Mouse (Mus musculus) hindbrain, postnatal 0 days (tissue): Measurements from ENCODE around the gene Fbln2. TPM values are rescaled to one million over a fixed set of nuclear protein-coding genes. Genes with fewer than 3 reads are reported as not detected.

Experiments
- ATAC-seq: fragments of 200-750 bp; cut with Nextera tagmentation; 2 replicates; pipeline ENCODE4 v1.8.0; 2017; ENCODE audit warnings: mild to moderate bottlenecking, moderate TSS enrichment, moderate library complexity
- DNase-seq: peaks from one replicate; pipeline ENCODE4 v3.0.0-alpha.2; 2015; ENCODE audit warnings: low spot score
- H3K27ac ChIP-seq: fragments of 300-500 bp; sonication (generic); 2 replicates; pipeline ENCODE4 v1.5.1; 2014; ENCODE audit warnings: mild to moderate bottlenecking
- H3K27me3 ChIP-seq: fragments of 300-500 bp; sonication (generic); 2 replicates; pipeline ENCODE4 v1.6.1; 2014; ENCODE audit warnings: low read length, mixed read lengths; ENCODE audit not compliant: insufficient read depth
- H3K36me3 ChIP-seq: fragments of 300-500 bp; sonication (generic); 2 replicates; pipeline ENCODE4 v1.6.1; 2014; ENCODE audit warnings: low read length, mixed read lengths; ENCODE audit not compliant: insufficient read depth
- H3K4me1 ChIP-seq: fragments of 300-500 bp; sonication (generic); 2 replicates; pipeline ENCODE4 v1.6.1; 2014; ENCODE audit warnings: antibody characterized with exemption, low read length, mixed read lengths; ENCODE audit not compliant: insufficient read depth
- H3K4me2 ChIP-seq: fragments of 300-500 bp; sonication (generic); 2 replicates; pipeline ENCODE4 v1.6.1; 2014; ENCODE audit warnings: low read depth, mild to moderate bottlenecking, low read length, moderate library complexity, mixed read lengths
- H3K4me3 ChIP-seq: fragments of 300-500 bp; sonication (generic); 2 replicates; pipeline ENCODE4 v1.5.1; 2014; ENCODE audit warnings: low read length
- H3K9ac ChIP-seq: fragments of 300-500 bp; sonication (generic); replicated peaks from 2 replicates; pipeline ENCODE4 v1.6.1; 2014; ENCODE audit warnings: mild to moderate bottlenecking, low read length, moderate library complexity, mixed read lengths
- H3K9me3 ChIP-seq: fragments of 300-500 bp; sonication (generic); 2 replicates; pipeline ENCODE4 v1.6.1; 2016; ENCODE audit warnings: low read length, mixed read lengths
- CTCF ChIP-seq: IDR thresholded peaks from 2 replicates; pipeline ENCODE4 v1.5.1; 2016; ENCODE audit warnings: antibody characterized with exemption, control low read depth, low read depth
- WGBS: fragments of 180-500 bp; shearing (Covaris S2); extraction: QIAGEN DNeasy Blood & Tissue Kit; methylation state at CpG from one replicate; pipeline ENCODE4 v1.1.7; 2014; 5-methylcytosine and 5-hydroxymethylcytosine counted together
- polyA plus RNA-seq: library from polyadenylated mRNA; unstranded; fragments of >200 nt; fragmentation: Nextera tagmentation; extraction: Ambion mirVana; gene quantifications from 2 replicates; pipeline ENCODE4 v1.2.1, GENCODE M21; 2015
- total RNA-seq: library from RNA; depleted of rRNA; stranded (reverse); fragments of >200 nt; gene quantifications from 2 replicates; pipeline ENCODE4 v1.2.3, GENCODE M21; 2014

Fbln2 gene
- total and polyA plus RNA-seq, 2 experiments from 2014 or later, result 21.2 to 50.6 TPM

DNA sequence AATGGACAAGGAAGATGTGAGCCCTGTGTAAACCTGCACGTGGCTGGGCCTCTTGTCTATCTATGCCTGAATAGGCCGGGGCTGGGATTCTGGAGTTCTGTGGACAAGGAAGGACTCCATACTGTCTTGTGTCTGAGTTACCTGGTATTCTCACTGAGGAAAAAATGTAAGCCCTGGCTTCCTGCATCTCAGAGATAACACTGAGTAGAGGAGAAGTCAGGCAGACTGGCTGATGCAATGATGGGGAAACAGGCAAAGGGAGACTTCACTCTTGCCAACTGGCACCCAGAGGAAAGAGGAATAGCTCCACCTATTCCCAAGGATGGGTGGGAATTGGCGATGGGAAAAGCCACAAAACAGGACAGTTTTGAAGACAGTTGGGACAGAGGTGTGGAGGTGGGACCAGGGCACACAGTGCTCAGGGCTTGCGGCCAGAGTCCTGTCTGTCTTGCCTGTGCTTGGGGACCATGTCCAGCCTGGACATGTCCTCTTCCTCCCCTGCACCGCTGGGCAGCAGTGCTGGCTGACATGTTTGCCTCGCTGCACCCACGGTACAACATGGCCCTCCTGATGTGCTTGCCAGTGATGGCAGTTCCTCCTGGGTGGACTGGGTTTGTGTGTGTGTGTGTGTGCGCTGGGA, 48.2 kb downstream of the Fbln2 start:
- no peak for DNase-seq
- Histone ChIP-seq H3K27me3 (0 out of 2 replicates have a peak, but pooled peaks cover 3% of the 10 kb centered on the region), H3K36me3 (no peaks in the 10 kb centered on the region), H3K27ac (no peak overlapping the region), H3K9ac (no peak overlapping the region), H3K4me3 (no peak overlapping the region), H3K9me3 (no peaks in the 10 kb centered on the region), H3K4me1 (no peaks in the 10 kb centered on the region), H3K4me2 (no peak overlapping the region)
- TF ChIP-seq CTCF, result no peak
- WGBS, result 75% methylated on average over 8 of the region's 8 CpGs
- ATAC-seq, result no peak

DNA sequence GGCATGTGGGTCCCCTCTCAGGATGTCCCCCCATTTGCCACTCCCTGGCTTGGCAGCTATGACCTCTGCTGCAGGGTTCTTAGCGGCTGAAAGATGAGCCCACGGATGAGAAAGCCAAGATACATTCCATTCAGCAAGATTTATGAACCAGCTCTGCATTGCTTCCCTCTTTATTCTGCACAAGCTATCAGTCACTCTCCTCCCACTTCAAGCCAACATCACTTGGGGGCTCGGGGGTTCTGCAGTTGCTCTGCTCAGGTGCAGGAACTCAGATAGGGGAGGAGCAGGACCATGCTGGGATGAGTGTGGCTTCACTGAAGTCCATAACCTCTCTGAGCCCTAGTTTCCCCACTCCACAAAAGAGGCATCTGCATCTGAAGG, 48.7 kb downstream of the Fbln2 start:
- DNase-seq (no peak), ATAC-seq (no peak)
- H3K9ac ChIP-seq, result no peak overlapping the region
- no peak overlapping the region for H3K4me2 ChIP-seq
- H3K4me1 ChIP-seq, result no peaks in the 10 kb centered on the region
- WGBS, result 34% methylated on average over 3 of the region's 3 CpGs
- no peak for TF ChIP-seq CTCF
- no peaks in the 10 kb centered on the region for H3K36me3 ChIP-seq
- no peak overlapping the region for H3K27ac ChIP-seq
- no peaks in the 10 kb centered on the region for H3K9me3 ChIP-seq
- no peak overlapping the region for H3K4me3 ChIP-seq
- H3K27me3 ChIP-seq, result 0 out of 2 replicates have a peak, but pooled peaks cover 3% of the 10 kb centered on the region

DNA sequence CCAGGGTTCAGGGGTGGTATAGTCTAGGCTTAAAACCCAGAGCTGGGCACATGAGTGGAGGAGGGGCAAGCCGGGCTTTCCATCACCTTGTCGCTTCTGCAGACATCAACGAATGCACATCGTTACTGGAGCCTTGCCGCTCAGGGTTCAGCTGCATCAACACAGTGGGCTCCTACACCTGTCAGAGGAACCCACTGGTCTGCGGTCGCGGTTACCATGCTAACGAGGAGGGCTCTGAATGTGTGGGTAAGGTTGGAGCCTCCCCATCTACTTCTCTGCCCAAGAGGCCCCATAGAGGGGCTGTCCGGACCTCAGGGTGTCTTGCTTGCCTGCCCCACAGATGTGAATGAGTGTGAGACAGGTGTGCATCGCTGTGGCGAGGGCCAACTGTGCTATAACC, 53.4 kb downstream of the Fbln2 start:
- Histone ChIP-seq H3K36me3 (no peaks in the 10 kb centered on the region), H3K27me3 (no peaks in the 10 kb centered on the region), H3K9ac (no peak overlapping the region), H3K4me2 (no peak overlapping the region), H3K9me3 (no peaks in the 10 kb centered on the region), H3K27ac (no peak overlapping the region), H3K4me1 (no peaks in the 10 kb centered on the region), H3K4me3 (no peak overlapping the region)
- 76% methylated on average over 12 of the region's 12 CpGs for WGBS
- no peak for DNase-seq
- TF ChIP-seq CTCF, result no peak
- no peak for ATAC-seq

DNA sequence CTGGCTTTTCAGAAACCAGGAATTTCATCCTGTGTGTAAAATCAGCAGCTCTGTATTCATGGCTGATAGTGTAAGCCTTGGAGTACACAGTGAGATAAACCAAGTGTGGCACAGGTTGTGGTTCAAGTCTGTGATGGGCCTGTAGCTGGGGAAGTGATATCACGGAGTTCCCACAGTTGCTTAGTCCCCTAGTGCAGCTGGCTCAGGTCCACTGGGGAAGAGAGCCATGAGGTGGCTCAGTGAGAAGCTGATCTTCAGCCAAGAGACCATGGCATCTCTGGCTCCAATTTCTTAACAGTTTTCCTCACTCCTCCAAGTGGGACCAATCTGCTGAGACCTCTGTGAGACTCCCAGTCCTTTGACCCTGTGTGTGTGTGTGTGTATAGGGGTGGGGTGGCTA, 54.4 kb downstream of the Fbln2 start:
- Histone ChIP-seq H3K36me3 (no peaks in the 10 kb centered on the region), H3K4me3 (no peak overlapping the region), H3K9ac (no peak overlapping the region), H3K27me3 (no peaks in the 10 kb centered on the region), H3K4me1 (no peaks in the 10 kb centered on the region), H3K27ac (no peak overlapping the region), H3K9me3 (no peaks in the 10 kb centered on the region), H3K4me2 (no peak overlapping the region)
- peak; percentile 62 for DNase-seq
- TF ChIP-seq CTCF, result no peak
- WGBS, result 33% methylated on average over 1 of the region's 1 CpGs
- ATAC-seq, result 0 out of 2 replicates have a peak, but pooled peaks have one; percentile 10

DNA sequence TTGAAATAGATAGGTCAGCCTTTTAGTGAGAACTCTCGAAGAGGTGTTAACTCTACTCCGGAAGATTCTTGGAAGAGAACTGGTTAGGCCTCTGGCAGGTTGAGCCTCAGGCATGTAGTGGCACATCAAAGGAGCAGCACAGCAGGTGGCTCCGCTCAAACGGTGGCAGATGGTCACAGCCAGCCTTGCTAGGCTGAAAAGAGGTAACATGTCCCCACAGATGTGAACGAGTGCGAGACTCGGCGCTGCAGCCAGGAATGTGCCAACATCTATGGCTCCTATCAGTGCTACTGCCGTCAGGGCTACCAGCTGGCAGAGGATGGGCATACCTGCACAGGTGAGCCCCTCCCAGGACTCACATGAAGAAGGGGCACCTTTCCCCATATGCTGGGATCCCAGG, 56.1 kb downstream of the Fbln2 start:
- Histone ChIP-seq H3K9ac (no peak overlapping the region), H3K9me3 (no peaks in the 10 kb centered on the region), H3K27me3 (no peaks in the 10 kb centered on the region), H3K4me1 (no peaks in the 10 kb centered on the region), H3K36me3 (no peaks in the 10 kb centered on the region), H3K27ac (no peak overlapping the region), H3K4me2 (no peak overlapping the region), H3K4me3 (no peak overlapping the region)
- no peak for TF ChIP-seq CTCF
- DNase-seq (no peak), ATAC-seq (no peak)
- WGBS, result 42% methylated on average over 9 of the region's 9 CpGs

DNA sequence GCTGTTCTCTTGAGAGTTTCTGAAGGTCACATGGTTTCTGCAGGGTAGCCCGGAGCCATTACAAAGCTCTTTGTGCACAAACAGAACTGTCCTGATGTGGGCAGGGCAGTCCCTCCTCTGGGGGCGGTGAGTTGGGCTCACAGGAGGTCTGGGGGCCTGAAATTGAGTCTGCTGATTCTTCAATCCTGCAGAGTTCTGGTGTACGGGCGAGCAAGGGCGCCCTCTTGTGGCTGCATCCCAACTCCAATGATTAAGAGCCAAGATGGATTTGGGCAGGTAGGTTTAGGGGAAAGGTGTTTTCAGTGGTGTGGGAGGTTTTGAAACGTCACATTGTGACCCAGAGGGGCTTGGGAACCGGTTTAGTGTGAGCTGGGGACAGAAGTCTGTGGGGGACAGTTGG, 65.3 kb downstream of the Fbln2 start:
- H3K27ac ChIP-seq, result no peak overlapping the region
- ATAC-seq (peak; percentile 65), DNase-seq (peak; percentile 85)
- peak; percentile 93 for TF ChIP-seq CTCF
- H3K27me3 ChIP-seq, result no peaks in the 10 kb centered on the region
- WGBS, result 2% methylated on average over 7 of the region's 7 CpGs
- H3K36me3 ChIP-seq, result no peaks in the 10 kb centered on the region
- H3K4me1 ChIP-seq, result no peaks in the 10 kb centered on the region
- no peaks in the 10 kb centered on the region for H3K9me3 ChIP-seq
- H3K4me2 ChIP-seq, result no peak overlapping the region
- H3K9ac ChIP-seq, result no peak overlapping the region
- no peak overlapping the region for H3K4me3 ChIP-seq

DNA sequence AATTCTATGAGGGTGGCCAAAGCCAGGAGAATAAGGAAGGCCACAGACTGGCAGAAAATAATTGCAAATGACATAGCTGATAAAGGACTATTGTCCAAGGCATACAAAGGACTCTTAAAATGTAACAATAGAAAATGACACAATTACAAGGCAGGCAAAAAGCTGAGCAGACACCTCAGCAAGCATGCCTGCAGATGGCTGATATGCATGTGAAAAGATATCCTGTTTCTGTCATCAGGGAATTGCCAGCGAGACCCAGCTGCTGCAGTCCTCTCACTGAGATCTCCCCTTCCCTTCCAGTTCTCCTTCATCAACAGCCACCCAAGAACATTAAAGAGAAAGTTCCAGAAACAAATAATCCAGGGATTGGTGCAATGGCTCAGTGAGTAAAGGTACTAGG, 66.0 kb downstream of the Fbln2 start:
- Histone ChIP-seq H3K4me2 (no peak overlapping the region), H3K27me3 (no peaks in the 10 kb centered on the region), H3K36me3 (no peaks in the 10 kb centered on the region), H3K27ac (no peak overlapping the region), H3K9ac (no peak overlapping the region), H3K9me3 (no peaks in the 10 kb centered on the region), H3K4me1 (no peaks in the 10 kb centered on the region), H3K4me3 (no peak overlapping the region)
- 18% methylated on average over 1 of the region's 1 CpGs for WGBS
- DNase-seq (no peak), ATAC-seq (no peak)
- TF ChIP-seq CTCF, result no peak
